Mouse (Mus musculus): ENCODE data around the gene Zfp462.

DNA sequence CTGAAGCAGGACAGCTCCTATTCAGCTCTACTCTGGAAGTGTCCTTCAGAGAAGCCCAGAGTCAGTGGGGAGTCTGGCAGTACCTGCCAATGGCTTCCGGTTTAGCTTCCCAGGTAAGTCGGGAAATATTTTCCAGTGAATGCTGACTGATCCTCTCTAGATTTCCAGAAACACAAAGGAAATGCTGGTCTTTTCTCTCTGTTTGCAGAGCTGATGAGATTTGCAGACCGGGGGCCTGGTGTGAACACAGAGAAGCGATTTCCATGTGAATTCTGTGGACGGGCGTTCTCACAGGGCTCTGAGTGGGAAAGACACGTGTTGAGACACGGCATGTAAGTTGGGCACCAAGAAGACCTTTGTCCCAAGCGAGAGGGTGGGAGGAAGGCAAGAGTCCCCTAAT is 134.2 kb downstream of the Zfp462 start:
- TF ChIP-seq CTCF (IDR thresholded peaks at IDR 0.05; ENCODE audit: insufficient read depth, low read length) (no peak), POLR2A (IDR thresholded peaks at IDR 0.05; ENCODE audit: borderline replicate concordance, extremely low read depth, low read depth, low read length) (no peak)

All from lung, adult 2 months (tissue).